ENCODE assay signal across 8 mouse cellular contexts in genomic region chr9:122922936-122923381, GRCm38 (mm10). TPM values are rescaled to one million over a fixed set of nuclear protein-coding genes. Genes with fewer than 3 reads are reported as not detected.
DNase-seq lines count a peak whose midpoint lies in the region; ATAC-seq and TF ChIP-seq lines count a peak whose summit lies in the region.

Zfp105 (plus strand) TSS chr9:122923072.

- DNase-seq in embryonic facial prominence, embryonic 10.5 days (ENCODE audit: low spot score), result peak; percentile 93
- peak; percentile 65 to 74 for DNase-seq in left cerebral cortex, postnatal 14 days (ENCODE audit: low spot score in 2 of 2)
- DNase-seq in right cerebral cortex, postnatal 14 days, result peak; percentile 67
- DNase-seq in adipocyte (ENCODE audit: low spot score), result no peak

- H3K27me3 ChIP-seq in embryonic facial prominence, embryonic 10.5 days (replicated peaks; ENCODE audit: low read depth, poor library complexity, severe bottlenecking), result peaks cover 19% of the 10 kb centered on the region
- no peaks in the 10 kb centered on the region for H3K27me3 ChIP-seq in intestine, embryonic 16.5 days (replicated peaks; ENCODE audit: control insufficient read depth, insufficient read depth, low read length)
- peaks cover 42% of the 10 kb centered on the region for H3K27me3 ChIP-seq in megakaryocyte, embryonic 14.5 days (replicated peaks)

- no peak for TF ChIP-seq POLR2A in bone marrow macrophage, adult 2 months (IDR thresholded peaks at IDR 0.05; ENCODE audit: borderline replicate concordance, low read depth, low read length)

- peak within 1 kb of the TSS; percentile 93 for H3K9ac ChIP-seq in intestine, embryonic 16.5 days (ENCODE audit: low read depth, low read length)

- under 1% methylated on average over 43 of the region's 43 CpGs for WGBS in embryonic facial prominence, embryonic 10.5 days
- under 1% methylated on average over 43 of the region's 43 CpGs for WGBS in intestine, embryonic 16.5 days

- H3K4me1 ChIP-seq in bone marrow macrophage, adult 2 months (ENCODE audit: control insufficient read depth, insufficient read depth, low read length), result no peaks in the 10 kb centered on the region
- H3K4me1 ChIP-seq in embryonic facial prominence, embryonic 10.5 days, result peaks cover 6% of the 10 kb centered on the region
- no peaks in the 10 kb centered on the region for H3K4me1 ChIP-seq in intestine, embryonic 16.5 days (ENCODE audit: control insufficient read depth, insufficient read depth, low read length)
- peaks cover 6% of the 10 kb centered on the region for H3K4me1 ChIP-seq in megakaryocyte, embryonic 14.5 days

- H3K9me3 ChIP-seq in embryonic facial prominence, embryonic 10.5 days, result no peaks in the 10 kb centered on the region
- H3K9me3 ChIP-seq in intestine, embryonic 16.5 days (ENCODE audit: control insufficient read depth, low read length), result no peaks in the 10 kb centered on the region
- peaks cover 19% of the 10 kb centered on the region for H3K9me3 ChIP-seq in megakaryocyte, embryonic 14.5 days

- peak within 1 kb of the TSS; percentile 19; the same call in 1 of the 2 replicates for H3K4me3 ChIP-seq in bone marrow macrophage, adult 2 months (ENCODE audit: insufficient read depth, low read length)
- H3K4me3 ChIP-seq in embryonic facial prominence, embryonic 10.5 days, result peak within 1 kb of the TSS; percentile 94
- peak within 1 kb of the TSS; percentile 78 for H3K4me3 ChIP-seq in intestine, embryonic 16.5 days (ENCODE audit: low read length)
- peak within 1 kb of the TSS; percentile 80 for H3K4me3 ChIP-seq in megakaryocyte, embryonic 14.5 days (replicated peaks)

- no peak within 1 kb of the TSS for H3K27ac ChIP-seq in bone marrow macrophage, adult 2 months (ENCODE audit: insufficient read depth, low read depth, low read length)
- H3K27ac ChIP-seq in embryonic facial prominence, embryonic 10.5 days (replicated peaks), result peak within 1 kb of the TSS; percentile 99
- H3K27ac ChIP-seq in intestine, embryonic 16.5 days (ENCODE audit: low read length), result peak within 1 kb of the TSS; percentile 56

- no peak for TF ChIP-seq CTCF in bone marrow macrophage, adult 2 months (IDR thresholded peaks at IDR 0.05; ENCODE audit: low read depth, low read length)

- H3K36me3 ChIP-seq in embryonic facial prominence, embryonic 10.5 days (replicated peaks), result peaks cover 38% of the 10 kb centered on the region
- peaks cover 13% of the 10 kb centered on the region; the same call in 1 of the 2 replicates for H3K36me3 ChIP-seq in intestine, embryonic 16.5 days (ENCODE audit: control insufficient read depth, insufficient read depth, low read length)
- no peaks in the 10 kb centered on the region for H3K36me3 ChIP-seq in megakaryocyte, embryonic 14.5 days (replicated peaks; ENCODE audit: low read length)

- intact Hi-C loops in left cerebral cortex, postnatal 14 days (cut with DNase I), result loop anchor here (5.0 kb wide), 1 partner anchor 56 kb away; the partner anchor contains the start of gene Zfp445

- peak; percentile 76 for ATAC-seq in granulocyte monocyte progenitor cell, adult 5-6 weeks (replicated peaks; ENCODE audit: poor library complexity, severe bottlenecking)
- peak; percentile 97 for ATAC-seq in intestine, embryonic 16.5 days

- H3K4me2 ChIP-seq in intestine, embryonic 16.5 days (ENCODE audit: low read depth, low read length), result peak within 1 kb of the TSS; percentile 75

RNA-seq across cellular contexts. Expression of gene Zfp105, which starts in this region (rescaled TPM):
- polyA plus RNA-seq in bone marrow macrophage, adult 2 months (2012; ENCODE audit: insufficient read depth, insufficient read length, missing spikeins), result 1.7 and 1.9 TPM in 2 replicates
- polyA plus RNA-seq in embryonic facial prominence, embryonic 10.5 days (2016; fragmentation: Nextera tagmentation; extraction: Ambion mirVana), result 32.4 and 33.8 TPM in 2 replicates
- 3.3 and 5.4 TPM in 2 replicates for total RNA-seq in granulocyte monocyte progenitor cell, adult 5-6 weeks (2014; fragmentation: Nextera tagmentation)
- 1.5 and 2.8 TPM in 2 replicates for total RNA-seq in granulocyte monocyte progenitor cell, adult 5-6 weeks (2017)
- polyA plus RNA-seq in intestine, embryonic 16.5 days (2015; fragmentation: Nextera tagmentation; extraction: Ambion mirVana), result 8.9 and 10.0 TPM in 2 replicates
- 1 to 10 TPM; 6.0 to 6.3 TPM for total RNA-seq in left cerebral cortex, postnatal 14 days (2021)
- polyA plus RNA-seq in megakaryocyte, embryonic 14.5 days (2012; ENCODE audit: insufficient read depth, low replicate concordance), result not detected in 2 replicates

Comparison
In these comparisons a context has a peak if more than half of its experiments do, and no peak if none do; other contexts are left out.
1. H3K4me3 ChIP-seq: peak in every context shown above with its lines; median percentile 94 in embryonic facial prominence, embryonic 10.5 days; 80 in megakaryocyte, embryonic 14.5 days; 78 in intestine, embryonic 16.5 days; 19 in bone marrow macrophage, adult 2 months.